Mouse (Mus musculus) lung, postnatal 0 days (tissue): ENCODE measurements at regions not wholly inside any gene's neighbourhood (a gene's known extent, or its start where the extent isn't known, plus 50 kb on each side); places are given as distances from the start of the nearest gene placed in this dataset.

ENCODE experiments used
- ATAC-seq: fragments of 200-750 bp; cut with Nextera tagmentation; 2 replicates; pipeline ENCODE4 v1.8.0; 2017; ENCODE audit warnings: moderate library complexity
- DNase-seq: peaks from one replicate; pipeline ENCODE4 v3.0.0-alpha.2; 2016; ENCODE audit warnings: low spot score
- H3K27ac ChIP-seq: fragments of 300-500 bp; sonication (generic); 2 replicates; pipeline ENCODE4 v1.5.1; 2014; ENCODE audit warnings: antibody characterized with exemption, mild to moderate bottlenecking, low read length, mixed read lengths
- H3K27me3 ChIP-seq: fragments of 300-500 bp; sonication (generic); replicated peaks from 2 replicates; pipeline ENCODE4 v1.6.1; 2014; ENCODE audit warnings: low read length, mixed read lengths; ENCODE audit not compliant: insufficient read depth
- H3K36me3 ChIP-seq: fragments of 300-500 bp; sonication (generic); 2 replicates; pipeline ENCODE4 v1.6.1; 2014; ENCODE audit warnings: low read length, mixed read lengths; ENCODE audit not compliant: insufficient read depth
- H3K4me1 ChIP-seq: fragments of 300-500 bp; sonication (generic); 2 replicates; pipeline ENCODE4 v1.6.1; 2014; ENCODE audit warnings: antibody characterized with exemption, low read depth, low read length, mixed read lengths; ENCODE audit not compliant: insufficient read depth
- H3K4me2 ChIP-seq: fragments of 300-500 bp; sonication (generic); replicated peaks from 2 replicates; pipeline ENCODE4 v1.6.1; 2014; ENCODE audit warnings: low read depth, mild to moderate bottlenecking, low read length, moderate library complexity, mixed read lengths
- H3K4me3 ChIP-seq: fragments of 300-500 bp; sonication (generic); 2 replicates; pipeline ENCODE4 v1.5.1; 2014; ENCODE audit warnings: low read depth, low read length
- H3K9ac ChIP-seq: fragments of 300-500 bp; sonication (generic); replicated peaks from 2 replicates; pipeline ENCODE4 v1.6.1; 2014; ENCODE audit warnings: low read depth, mild to moderate bottlenecking
- H3K9me3 ChIP-seq: fragments of 300-500 bp; sonication (generic); 2 replicates; pipeline ENCODE4 v1.6.1; 2016; ENCODE audit warnings: low read length, mixed read lengths
- CTCF ChIP-seq: IDR thresholded peaks from 2 replicates; pipeline ENCODE4 v1.5.1; 2016; ENCODE audit warnings: antibody characterized with exemption, mild to moderate bottlenecking
- EP300 ChIP-seq: IDR thresholded peaks from 2 replicates; pipeline ENCODE4 v1.6.1; 2016; ENCODE audit warnings: antibody characterized with exemption, mild to moderate bottlenecking, control low read depth
- WGBS: fragments of 180-500 bp; shearing (Covaris S2); extraction: QIAGEN DNeasy Blood & Tissue Kit; methylation state at CpG from one replicate; pipeline ENCODE4 v1.1.7; 2014; 5-methylcytosine and 5-hydroxymethylcytosine counted together

- ATAC-seq (no peak), DNase-seq (no peak)
- 52% methylated on average over 1 of the region's 1 CpGs for WGBS
- Histone ChIP-seq H3K9ac (no peak overlapping the region), H3K27me3 (no peaks in the 10 kb centered on the region), H3K4me1 (no peaks in the 10 kb centered on the region), H3K27ac (no peak overlapping the region), H3K4me3 (no peak overlapping the region), H3K9me3 (no peaks in the 10 kb centered on the region), H3K36me3 (no peaks in the 10 kb centered on the region), H3K4me2 (no peak overlapping the region)
- no peak for TF ChIP-seq EP300
- TF ChIP-seq CTCF, result no peak
Observed at GRCm38 (mm10) chr3:20892916-20893430, 526.0 kb upstream of the Agtr1b start.

- Histone ChIP-seq H3K36me3 (no peaks in the 10 kb centered on the region), H3K9ac (no peak overlapping the region), H3K27me3 (no peaks in the 10 kb centered on the region), H3K9me3 (no peaks in the 10 kb centered on the region), H3K4me2 (no peak overlapping the region), H3K27ac (no peak overlapping the region), H3K4me1 (no peaks in the 10 kb centered on the region), H3K4me3 (no peak overlapping the region)
- WGBS, result 74% methylated on average over 2 of the region's 2 CpGs
- TF ChIP-seq EP300 (no peak), CTCF (no peak)
- ATAC-seq, result no peak
- DNase-seq, result no peak
Observed at GRCm38 (mm10) chr3:20864241-20864640, 497.3 kb upstream of the Agtr1b start.

- ATAC-seq (no peak), DNase-seq (no peak)
- no peak overlapping the region for H3K4me3 ChIP-seq
- H3K27ac ChIP-seq, result no peak overlapping the region
- H3K27me3 ChIP-seq, result no peaks in the 10 kb centered on the region
- no peak for TF ChIP-seq EP300
- no peak for TF ChIP-seq CTCF
- H3K4me1 ChIP-seq, result no peaks in the 10 kb centered on the region
- 84% methylated on average over 4 of the region's 4 CpGs for WGBS
- no peak overlapping the region for H3K9ac ChIP-seq
- no peaks in the 10 kb centered on the region for H3K9me3 ChIP-seq
- H3K36me3 ChIP-seq, result no peaks in the 10 kb centered on the region
- H3K4me2 ChIP-seq, result no peak overlapping the region
Observed at GRCm38 (mm10) chr3:20831038-20831437, 464.1 kb upstream of the Agtr1b start.

- no peak for DNase-seq
- Histone ChIP-seq H3K36me3 (no peaks in the 10 kb centered on the region), H3K4me3 (no peak overlapping the region), H3K9ac (no peak overlapping the region), H3K27ac (no peak overlapping the region), H3K27me3 (no peaks in the 10 kb centered on the region), H3K4me2 (no peak overlapping the region), H3K4me1 (no peaks in the 10 kb centered on the region), H3K9me3 (no peaks in the 10 kb centered on the region)
- no peak for ATAC-seq
- 56% methylated on average over 1 of the region's 1 CpGs for WGBS
- no peak for TF ChIP-seq EP300
- no peak for TF ChIP-seq CTCF
Observed at GRCm38 (mm10) chr3:20829391-20829790, 462.4 kb upstream of the Agtr1b start.

- no peaks in the 10 kb centered on the region for H3K4me1 ChIP-seq
- WGBS, result 55% methylated on average over 3 of the region's 3 CpGs
- no peak overlapping the region for H3K27ac ChIP-seq
- no peaks in the 10 kb centered on the region for H3K27me3 ChIP-seq
- ATAC-seq (no peak), DNase-seq (no peak)
- no peak overlapping the region for H3K4me2 ChIP-seq
- TF ChIP-seq EP300 (no peak), CTCF (no peak)
- H3K4me3 ChIP-seq, result no peak overlapping the region
- H3K36me3 ChIP-seq, result no peaks in the 10 kb centered on the region
- H3K9me3 ChIP-seq, result no peaks in the 10 kb centered on the region
- H3K9ac ChIP-seq, result no peak overlapping the region
Observed at GRCm38 (mm10) chr3:20828811-20829210, 461.8 kb upstream of the Agtr1b start.

- Histone ChIP-seq H3K4me3 (no peak overlapping the region), H3K9ac (no peak overlapping the region), H3K9me3 (no peaks in the 10 kb centered on the region), H3K27ac (no peak overlapping the region), H3K36me3 (no peaks in the 10 kb centered on the region), H3K4me1 (no peaks in the 10 kb centered on the region), H3K27me3 (no peaks in the 10 kb centered on the region), H3K4me2 (no peak overlapping the region)
- ATAC-seq (no peak), DNase-seq (no peak)
- no peak for TF ChIP-seq CTCF
- 88% methylated on average over 4 of the region's 4 CpGs for WGBS
Observed at GRCm38 (mm10) chr3:20825661-20826334, 458.8 kb upstream of the Agtr1b start.
